Mouse (Mus musculus): Measurements from ENCODE around the gene Arhgap15.

- TF ChIP-seq CTCF (IDR thresholded peaks at IDR 0.05; ENCODE audit: borderline replicate concordance, extremely low read depth, insufficient read depth, insufficient read length) (no peak), POLR2A (IDR thresholded peaks at IDR 0.05; ENCODE audit: borderline replicate concordance, extremely low read depth, insufficient read depth, insufficient read length, poor library complexity, severe bottlenecking) (no peak)
Observed at GRCm38 (mm10) chr2:44184476-44184875, 435.9 kb downstream of the Arhgap15 start.
